Mouse (Mus musculus) lung, postnatal 36 days (tissue): ENCODE results near the gene Pgp.
"Not testable (repeated sequence)": the region's sequence is repeated elsewhere in the genome, so short reads cannot be mapped to it uniquely, and the experiment has no call there.

Source experiments
- DNase-seq: peaks from one replicate; pipeline ENCODE4 v3.0.0; 2022; ENCODE audit warnings: mixed read lengths

Pgp gene

GRCm38 (mm10) chr17:24469910-24470602 is at the start of gene Pgp, which contains the start of gene E4f1:
Gene Pgp (plus strand): TSS chr17:24470392.
Gene E4f1 (minus strand): TSS chr17:24470313.
- peak; percentile 99 for DNase-seq

- no peak for DNase-seq
Measured at GRCm38 (mm10) chr17:24423114-24423513, 47.1 kb upstream of the Pgp start.

DNA sequence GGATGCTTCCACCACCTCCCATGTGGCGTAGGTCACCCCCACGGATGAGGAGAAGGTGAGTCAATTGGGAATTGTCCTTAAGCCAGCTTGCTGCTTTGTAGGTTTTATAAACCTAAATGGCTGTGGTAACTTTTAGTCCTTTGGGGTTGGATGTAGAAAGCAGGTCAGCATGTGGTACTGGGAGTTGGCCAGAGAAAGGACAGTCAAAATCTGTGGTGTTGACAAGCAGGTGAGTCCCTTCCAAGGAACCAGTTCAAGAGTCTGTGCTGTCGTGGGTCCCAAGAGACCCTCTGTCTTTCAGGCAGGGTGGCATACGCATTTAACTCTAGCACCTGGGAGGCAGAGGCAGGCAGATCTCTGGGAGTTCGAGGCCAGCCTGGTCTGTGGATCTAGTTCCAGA is 45.7 kb upstream of the Pgp start:
- no peak for DNase-seq

DNA sequence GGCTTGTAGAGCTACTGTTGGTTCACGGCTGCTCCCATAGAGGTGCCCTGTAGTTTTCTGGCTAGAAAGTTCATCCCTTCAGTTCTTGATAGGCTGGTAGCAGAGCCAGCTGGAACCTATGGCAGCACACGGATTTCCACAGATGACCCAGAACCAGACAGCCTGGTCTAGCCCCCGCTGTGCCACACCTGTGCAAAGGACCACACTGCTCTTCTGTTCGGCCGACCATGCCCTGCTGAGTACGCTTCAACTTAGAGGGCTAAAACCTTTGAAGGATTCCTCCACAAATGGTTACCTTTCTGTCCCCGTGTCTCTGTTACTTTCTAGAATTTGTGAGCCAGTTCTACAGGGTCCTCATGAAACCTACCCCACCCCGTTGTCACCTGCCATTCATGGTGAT is 44.9 kb upstream of the Pgp start:
- not testable (repeated sequence) for DNase-seq

GRCm38 (mm10) chr17:24425905-24426304 is 44.3 kb upstream of the Pgp start:
- no peak for DNase-seq

- peak; percentile 98 for DNase-seq
Measured at GRCm38 (mm10) chr17:24426471-24427169, 43.6 kb upstream of the Pgp start, which contains the start of gene Eci1. Gene Eci1 (plus strand): TSS chr17:24426641.

- peak; percentile 18 for DNase-seq
Measured at GRCm38 (mm10) chr17:24427170-24427557, 43.0 kb upstream of the Pgp start.

- no peak for DNase-seq
Measured at GRCm38 (mm10) chr17:24429201-24429983, 40.8 kb upstream of the Pgp start.

GRCm38 (mm10) chr17:24437016-24437415 is 33.2 kb upstream of the Pgp start:
- DNase-seq, result peak; percentile 70

GRCm38 (mm10) chr17:24440377-24440776 is 29.8 kb upstream of the Pgp start:
- no peak for DNase-seq

- no peak for DNase-seq
Measured at GRCm38 (mm10) chr17:24441148-24441547, 29.0 kb upstream of the Pgp start.

- DNase-seq, result peak; percentile 23
Measured at GRCm38 (mm10) chr17:24442107-24442506, 28.1 kb upstream of the Pgp start.

DNA sequence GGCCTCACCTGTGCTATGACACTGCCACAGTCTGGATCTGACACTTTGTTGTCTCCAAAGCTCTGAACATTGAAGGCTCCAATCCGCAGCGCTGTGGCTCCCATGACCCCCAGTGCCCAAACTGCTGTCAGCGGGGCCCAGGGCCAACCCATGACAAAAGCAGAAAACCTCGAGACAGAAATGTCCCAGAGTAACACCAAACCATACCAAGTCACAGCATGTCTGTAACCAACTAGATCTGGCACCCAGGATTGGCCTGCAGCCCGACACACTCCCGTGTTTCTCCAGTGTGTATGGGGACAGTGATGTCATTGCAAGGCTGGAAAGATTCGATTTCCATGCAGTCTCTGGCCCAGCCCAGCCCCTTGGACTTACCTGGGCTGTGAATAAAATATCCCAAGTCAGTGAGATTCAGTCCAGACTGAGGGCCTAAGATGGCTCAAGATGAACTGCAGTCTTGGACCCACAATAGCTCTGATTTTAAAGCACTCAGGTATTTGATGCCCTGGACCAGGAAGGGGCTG is 27.5 kb upstream of the Pgp start, which contains the start of gene Dnase1l2:
Dnase1l2 (minus strand) TSS at position 474 of the 524 bp plus-strand sequence.
- no peak for DNase-seq

DNA sequence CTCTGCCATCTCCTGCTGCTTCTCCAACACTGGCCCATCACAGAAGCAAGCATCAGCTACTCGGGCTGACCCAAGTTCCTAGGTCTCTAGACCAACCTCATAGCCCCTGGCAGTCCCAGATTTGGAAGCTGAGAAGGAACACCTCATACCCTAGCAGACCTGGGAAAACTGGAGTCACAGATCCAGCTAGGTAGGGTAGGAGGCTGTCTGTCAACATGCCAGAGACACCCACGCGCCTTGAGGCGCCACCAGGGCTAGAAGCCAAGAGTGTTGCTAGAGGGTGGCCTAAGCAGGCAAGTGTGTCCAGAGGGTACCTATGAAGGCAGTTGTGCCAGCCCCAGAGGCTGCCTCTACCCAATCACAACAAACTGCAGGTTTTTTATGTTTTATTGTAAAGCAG is 26.8 kb upstream of the Pgp start:
- DNase-seq, result no peak

DNA sequence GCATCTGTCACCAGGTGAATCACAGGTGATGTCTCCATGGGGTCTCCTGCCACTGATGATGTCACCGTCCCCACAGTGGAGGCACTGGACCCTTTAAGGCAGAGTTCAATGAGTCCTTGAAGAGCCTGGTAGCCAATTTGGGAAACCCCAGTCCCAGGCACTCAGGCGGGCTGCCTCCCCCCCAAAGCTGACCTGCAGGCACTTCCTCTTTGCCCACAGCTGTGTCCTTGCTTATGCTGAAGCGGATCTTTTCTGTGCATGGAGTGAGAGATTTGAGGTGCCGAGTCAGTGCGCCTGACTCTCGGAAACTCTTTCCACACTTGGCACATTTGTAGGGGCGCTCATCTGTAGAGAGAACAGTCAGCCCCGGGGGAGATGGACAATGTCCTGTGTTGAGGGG is 23.6 kb upstream of the Pgp start:
- no peak for DNase-seq

- no peak for DNase-seq
Measured at GRCm38 (mm10) chr17:24449507-24449906, 20.7 kb upstream of the Pgp start.

- no peak for DNase-seq
Measured at GRCm38 (mm10) chr17:24451220-24451619, 19.0 kb upstream of the Pgp start.

DNA sequence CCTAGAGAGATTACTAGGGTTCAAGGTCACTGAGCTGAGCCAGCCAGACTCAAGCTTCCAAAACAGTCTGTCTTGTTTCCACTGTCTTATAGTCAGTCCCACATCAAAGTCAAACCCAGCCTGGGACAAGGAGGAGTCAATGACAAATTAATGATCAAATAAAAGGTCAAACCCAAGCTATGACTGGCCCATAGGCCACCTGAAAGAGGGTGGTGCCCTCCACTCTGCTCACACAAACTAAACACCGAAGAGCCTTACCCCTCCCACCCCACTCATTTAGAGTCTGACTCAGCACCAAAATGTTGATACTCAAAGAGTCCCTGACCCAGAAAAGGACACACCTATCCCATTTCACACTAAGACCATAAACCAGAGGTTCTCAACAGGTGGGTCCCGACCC is 16.8 kb upstream of the Pgp start:
- DNase-seq, result no peak

- DNase-seq, result no peak
Measured at GRCm38 (mm10) chr17:24454218-24454755, 15.9 kb upstream of the Pgp start.

GRCm38 (mm10) chr17:24454756-24455522 is 15.3 kb upstream of the Pgp start:
- DNase-seq, result peak; percentile 100

- DNase-seq, result peak; percentile 21
Measured at GRCm38 (mm10) chr17:24455523-24456206, 14.5 kb upstream of the Pgp start.
